Mouse (Mus musculus) bone marrow macrophage, adult 2 months (primary cell): Measurements from ENCODE around the gene Cryba4. TPM values are rescaled to one million over a fixed set of nuclear protein-coding genes. Genes with fewer than 3 reads are reported as not detected.

ENCODE experiments used
- H3K27ac ChIP-seq: 2 replicates; pipeline ENCODE4 v1.5.1; 2012; ENCODE audit warnings: low read depth, low read length; ENCODE audit not compliant: insufficient read depth
- H3K4me1 ChIP-seq: 2 replicates; pipeline ENCODE4 v1.6.1; 2012; ENCODE audit warnings: low read length; ENCODE audit not compliant: control insufficient read depth, insufficient read depth
- H3K4me3 ChIP-seq: 2 replicates; pipeline ENCODE4 v1.5.1; 2012; ENCODE audit warnings: mild to moderate bottlenecking, low read length, moderate library complexity; ENCODE audit not compliant: insufficient read depth
- CTCF ChIP-seq: IDR thresholded peaks from 2 replicates; pipeline ENCODE4 v1.5.1; 2012; ENCODE audit warnings: low read depth, mild to moderate bottlenecking, low read length, moderate library complexity
- POLR2A ChIP-seq: IDR thresholded peaks from 2 replicates; pipeline ENCODE4 v1.6.1; 2012; ENCODE audit warnings: mild to moderate bottlenecking, low read depth, low read length, borderline replicate concordance
- polyA plus RNA-seq: library from polyadenylated mRNA; stranded (reverse); fragments of >200 nt; gene quantifications from 2 replicates; pipeline ENCODE4 v1.2.4, GENCODE M21; 2012; ENCODE audit not compliant: missing spikeins, insufficient read depth, insufficient read length

Gene Cryba4
- polyA plus RNA-seq = 3.0 and 4.7 TPM in 2 replicates

DNA sequence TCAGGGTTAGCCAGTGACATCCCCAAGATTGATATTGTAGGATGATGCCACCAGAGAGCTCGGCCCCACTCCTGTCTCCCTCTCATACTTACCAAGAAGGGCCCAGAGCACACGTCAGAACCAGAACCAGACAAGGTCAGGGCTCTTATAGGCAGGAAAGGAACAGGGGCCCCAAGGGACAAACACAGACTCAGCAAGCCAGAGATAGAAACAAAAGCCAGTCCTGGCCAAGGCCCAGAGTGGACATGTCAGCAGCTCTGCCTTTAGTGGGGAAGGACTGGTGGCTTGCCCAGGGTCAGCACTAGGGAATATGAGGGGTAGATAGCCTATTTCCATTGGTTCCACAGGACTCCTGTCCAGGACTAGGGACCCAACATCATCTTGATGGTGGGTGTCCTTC, at the start of gene Cryba4:
Gene Cryba4 (minus strand): TSS at position 119 of the 400 bp plus-strand sequence.
- peaks cover 25% of the 10 kb centered on the region for H3K4me1 ChIP-seq
- H3K27ac ChIP-seq = no peak within 1 kb of the TSS
- no peak within 1 kb of the TSS for H3K4me3 ChIP-seq
- TF ChIP-seq POLR2A (no peak), CTCF (no peak)

DNA sequence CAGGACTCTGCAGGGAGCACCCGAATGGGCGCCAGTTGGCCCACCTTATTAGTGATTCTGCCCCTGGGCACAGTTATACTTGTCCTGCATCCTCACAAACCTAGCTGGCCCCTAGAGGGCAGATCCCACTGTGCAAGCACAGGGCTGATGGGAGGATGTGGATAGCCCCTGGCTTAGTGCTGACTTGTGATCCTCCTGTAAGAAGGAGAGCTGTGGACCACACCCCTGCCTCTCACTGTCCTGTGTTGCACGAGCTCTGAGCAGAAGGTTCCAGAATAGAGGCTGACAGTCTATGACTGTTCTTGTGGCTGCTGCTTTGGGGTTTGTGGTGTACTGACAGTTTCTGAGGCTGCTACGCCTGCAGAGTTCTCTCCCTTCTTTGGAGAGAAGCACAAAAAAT, 49.4 kb upstream of the Cryba4 start:
- H3K27ac ChIP-seq = no peak overlapping the region
- H3K4me3 ChIP-seq = no peak overlapping the region
- H3K4me1 ChIP-seq = peaks cover 33% of the 10 kb centered on the region
- no peak for TF ChIP-seq CTCF
- TF ChIP-seq POLR2A = no peak

DNA sequence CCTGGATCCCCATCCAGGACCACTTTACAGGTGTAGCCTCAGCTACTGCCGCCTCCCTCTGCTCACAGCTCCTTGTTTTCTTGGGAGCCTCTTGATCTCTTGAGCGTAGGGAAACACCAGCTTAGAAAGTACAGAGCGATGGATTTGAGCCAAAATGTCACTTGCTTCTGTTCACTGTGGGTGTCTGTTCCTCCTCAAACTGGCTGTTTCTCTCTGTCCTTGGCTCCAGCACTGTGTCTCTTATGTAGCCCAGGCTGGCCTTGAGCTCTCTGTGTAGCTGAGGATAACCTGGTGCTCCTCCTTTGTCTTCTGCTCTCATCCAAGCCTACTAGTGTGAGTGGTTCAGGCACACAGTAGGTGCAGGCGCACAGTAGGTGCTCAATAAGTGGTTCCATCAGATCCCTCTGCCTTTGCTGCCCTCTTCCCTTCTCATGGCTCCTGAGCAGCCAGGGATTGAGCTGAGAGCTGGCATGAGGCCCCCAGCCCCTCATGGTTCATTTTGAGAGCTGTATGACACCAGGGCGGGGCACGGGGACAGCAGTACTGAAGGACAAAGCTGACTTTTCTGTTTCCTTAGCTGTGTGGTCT, 48.5 kb upstream of the Cryba4 start:
- Histone ChIP-seq H3K27ac (no peak overlapping the region), H3K4me3 (no peak overlapping the region), H3K4me1 (peaks cover 34% of the 10 kb centered on the region)
- TF ChIP-seq POLR2A (no peak), CTCF (no peak)

DNA sequence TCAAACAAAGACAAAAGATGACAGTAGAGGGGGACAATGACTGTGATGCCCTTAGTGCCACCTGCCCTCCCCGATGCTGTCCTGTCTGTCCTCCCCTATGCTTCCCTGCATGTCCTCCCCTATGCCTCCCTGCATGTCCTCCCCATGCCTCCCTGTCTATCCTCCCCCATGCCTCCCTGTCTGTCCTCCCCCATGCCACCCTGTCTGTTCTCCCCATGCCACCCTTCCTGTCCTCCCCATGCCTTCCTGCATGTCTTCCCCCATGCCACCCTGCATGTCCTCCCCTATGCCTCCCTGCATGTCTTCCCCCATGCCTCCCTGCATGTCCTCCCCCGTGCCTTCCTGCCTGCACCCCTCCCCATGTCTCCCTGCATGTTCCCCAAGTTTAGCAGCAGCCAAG, 47.8 kb upstream of the Cryba4 start:
- peaks cover 37% of the 10 kb centered on the region for H3K4me1 ChIP-seq
- no peak overlapping the region for H3K4me3 ChIP-seq
- TF ChIP-seq POLR2A (no peak), CTCF (no peak)
- H3K27ac ChIP-seq = no peak overlapping the region

DNA sequence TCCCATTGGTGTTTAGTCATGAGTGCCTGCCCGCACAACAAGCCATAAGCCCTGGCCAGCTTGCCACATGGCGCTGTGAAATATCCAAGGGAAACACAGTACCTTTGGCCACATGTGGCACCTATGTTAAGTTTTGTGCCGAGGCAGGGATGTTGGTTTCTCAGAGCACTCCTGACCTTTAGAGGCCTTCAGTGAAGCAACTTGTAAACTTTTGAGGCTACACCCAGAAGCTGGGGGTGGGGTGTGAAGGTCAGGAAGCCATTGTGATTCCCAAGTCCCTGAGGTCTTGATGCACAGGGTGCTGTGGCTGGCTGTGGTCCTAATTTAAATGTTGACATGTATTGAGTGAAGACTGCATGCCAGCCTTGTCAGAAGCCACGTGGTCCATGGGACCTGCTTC, 47.1 kb upstream of the Cryba4 start:
- TF ChIP-seq POLR2A (no peak), CTCF (no peak)
- peaks cover 43% of the 10 kb centered on the region for H3K4me1 ChIP-seq
- H3K27ac ChIP-seq = no peak overlapping the region
- H3K4me3 ChIP-seq = no peak overlapping the region

DNA sequence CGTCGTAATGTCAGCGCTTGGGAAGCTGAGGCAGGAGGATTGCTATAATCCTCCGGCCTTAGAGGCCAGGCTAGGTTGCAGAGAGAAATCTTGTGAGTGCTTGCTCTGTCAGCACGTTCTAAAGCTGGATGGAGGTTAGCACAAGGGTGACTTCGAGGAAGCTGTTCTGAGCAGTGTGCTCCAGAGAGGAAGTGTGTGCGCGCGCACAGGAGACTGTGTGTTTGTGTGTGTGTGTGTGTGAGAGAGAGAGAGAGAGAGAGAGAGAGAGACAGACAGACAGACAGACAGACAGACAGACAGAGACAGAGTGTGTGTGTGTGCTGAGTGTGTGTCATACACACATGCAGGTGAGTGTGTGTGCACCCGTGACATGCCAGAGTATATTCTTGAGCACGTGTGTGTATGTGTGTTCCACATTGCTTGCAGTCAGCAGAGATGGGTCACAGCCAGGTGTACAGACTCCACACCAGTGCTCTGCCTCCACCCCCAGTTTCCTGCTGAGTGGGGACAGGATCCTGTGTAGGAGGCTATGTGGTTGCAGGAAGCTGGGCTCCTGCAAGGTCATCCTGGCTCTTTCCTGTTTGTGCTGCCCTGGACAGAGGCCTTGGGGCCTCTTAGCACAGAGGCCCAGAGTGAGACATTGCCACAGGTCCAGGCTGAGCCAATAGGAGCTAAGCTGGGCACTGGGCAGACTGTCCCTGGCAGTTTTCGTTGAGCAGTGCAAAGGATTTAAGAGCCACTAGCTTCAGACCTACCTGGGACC, 46.1 kb upstream of the Cryba4 start:
- peak overlapping the region; percentile 70 for H3K27ac ChIP-seq
- no peak for TF ChIP-seq CTCF
- no peak for TF ChIP-seq POLR2A
- no peak overlapping the region for H3K4me3 ChIP-seq
- peaks cover 43% of the 10 kb centered on the region for H3K4me1 ChIP-seq

DNA sequence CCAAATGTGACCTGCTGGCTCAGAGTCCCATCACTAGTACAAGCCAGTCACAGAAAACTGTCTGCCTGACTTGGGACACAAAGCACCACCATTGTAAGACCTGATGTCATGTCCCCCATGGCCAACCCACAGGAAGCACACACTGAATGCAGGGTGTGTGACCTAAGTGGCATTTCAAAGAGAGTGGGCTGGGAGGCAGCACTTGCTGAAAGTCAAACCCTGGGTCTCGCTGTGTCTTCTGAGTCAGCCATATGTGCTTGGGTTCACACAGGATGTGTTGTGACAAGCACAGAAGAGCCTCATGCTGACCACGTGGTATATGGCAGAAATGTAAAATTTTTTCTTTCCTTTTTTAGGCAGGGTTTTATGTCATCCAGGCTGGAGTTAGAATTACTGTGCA, 44.9 kb upstream of the Cryba4 start:
- Histone ChIP-seq H3K27ac (peak overlapping the region; percentile 70), H3K4me3 (no peak overlapping the region), H3K4me1 (peaks cover 43% of the 10 kb centered on the region)
- TF ChIP-seq CTCF (no peak), POLR2A (no peak)

DNA sequence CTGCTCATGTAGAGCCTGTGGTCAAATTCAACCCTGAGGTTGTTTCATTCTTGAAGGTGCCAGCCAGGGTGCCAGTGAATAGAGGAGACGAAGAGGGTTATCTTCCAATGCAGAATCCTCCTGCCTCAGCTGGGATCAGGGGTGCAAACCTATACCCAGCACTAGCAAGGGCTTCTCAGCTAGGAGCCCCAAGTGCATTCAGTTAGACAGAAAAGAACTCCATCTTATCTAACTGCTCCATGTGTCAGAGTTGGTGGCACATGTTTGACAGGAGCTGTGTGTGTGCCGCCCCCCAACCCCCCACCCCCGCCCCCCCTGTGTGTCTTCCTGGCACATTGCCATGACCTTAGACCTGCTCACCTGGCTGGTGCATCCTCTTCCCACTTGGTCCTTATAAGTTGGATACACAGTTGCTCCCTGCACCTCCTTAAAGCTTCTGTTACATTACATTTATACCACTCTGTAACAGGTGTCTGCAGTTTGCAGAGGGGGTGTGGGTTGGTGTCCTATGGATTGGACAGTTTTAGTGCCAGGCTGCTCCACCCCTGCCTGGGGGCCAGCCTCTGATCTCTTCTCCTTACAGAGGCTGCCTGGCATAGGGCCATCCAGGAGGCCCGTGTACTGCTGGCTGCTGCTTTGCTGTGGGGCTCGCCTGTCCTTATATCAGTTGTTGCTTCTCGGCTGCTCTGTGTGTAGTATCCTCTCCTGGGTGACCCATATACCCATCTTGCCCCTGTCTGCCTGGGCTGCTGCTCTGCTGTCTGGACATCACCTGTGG, 44.3 kb upstream of the Cryba4 start:
- TF ChIP-seq CTCF = no peak
- TF ChIP-seq POLR2A = no peak
- Histone ChIP-seq H3K4me3 (no peak overlapping the region), H3K27ac (peak overlapping the region; percentile 70), H3K4me1 (peaks cover 43% of the 10 kb centered on the region)

DNA sequence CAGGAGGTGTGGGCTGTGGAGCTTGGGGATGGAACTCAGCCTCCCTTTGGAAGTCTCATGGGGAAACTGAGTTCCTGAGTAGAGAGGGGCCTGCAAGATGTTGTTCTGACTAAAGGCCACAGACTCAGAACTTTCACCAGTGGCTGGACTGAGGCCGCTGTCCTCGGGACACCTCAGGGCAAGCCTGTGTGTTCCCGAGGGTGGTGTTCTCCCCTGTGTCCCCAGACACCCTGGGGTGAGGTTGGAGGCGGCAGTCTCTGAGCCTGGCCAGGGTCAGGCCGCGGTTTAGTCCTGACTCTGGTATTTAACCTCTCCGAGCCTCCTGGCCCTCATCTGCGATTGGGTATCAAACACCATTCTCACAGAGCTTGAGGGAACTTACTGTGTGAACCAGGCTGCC, 43.2 kb upstream of the Cryba4 start:
- TF ChIP-seq CTCF (no peak), POLR2A (no peak)
- H3K4me1 ChIP-seq = peaks cover 43% of the 10 kb centered on the region

DNA sequence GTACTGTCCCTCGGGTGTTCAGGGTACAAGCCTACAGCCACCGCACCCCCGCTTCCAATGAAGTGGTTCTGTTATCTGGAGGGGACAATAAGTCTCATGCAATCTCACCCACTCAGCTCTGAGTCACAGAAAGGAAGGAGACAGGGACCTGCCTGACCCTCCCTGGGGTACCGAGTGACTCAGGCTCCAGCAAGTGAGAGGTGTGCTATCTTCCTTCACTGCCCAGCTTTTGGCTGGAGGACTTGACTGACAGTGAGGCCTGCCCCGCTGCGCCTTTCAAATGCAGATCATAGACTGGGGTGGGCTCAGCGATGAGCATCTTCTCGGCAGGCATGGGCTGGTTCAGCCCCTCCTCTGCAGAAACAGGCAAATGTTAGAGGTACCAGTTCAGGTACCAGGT, 42.8 kb upstream of the Cryba4 start:
- TF ChIP-seq CTCF = no peak
- TF ChIP-seq POLR2A = no peak
- Histone ChIP-seq H3K27ac (no peak overlapping the region), H3K4me3 (no peak overlapping the region), H3K4me1 (peaks cover 41% of the 10 kb centered on the region)

More for the DNA sequence above, 43.2 kb upstream of the Cryba4 start:
- Histone ChIP-seq H3K27ac (no peak overlapping the region), H3K4me3 (no peak overlapping the region)

DNA sequence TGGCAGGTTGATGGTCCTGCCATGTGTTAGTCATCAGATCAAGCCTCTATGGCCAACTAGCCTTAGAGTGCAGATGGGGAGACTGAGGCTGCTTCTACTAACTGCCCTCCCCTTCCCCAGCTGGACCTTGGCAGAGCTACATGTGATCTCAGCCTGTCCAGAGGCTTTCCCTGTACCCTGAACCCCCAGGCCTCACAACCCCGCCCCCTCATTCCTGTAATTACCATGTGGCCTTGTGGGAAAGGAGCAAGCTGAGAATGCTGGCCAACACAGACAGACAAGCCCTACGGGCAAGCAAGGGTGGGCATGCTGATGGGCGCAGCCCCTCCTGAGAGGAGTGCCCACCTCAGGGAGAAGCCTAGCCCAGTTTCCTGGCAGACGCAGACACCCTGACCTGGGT, 42.4 kb upstream of the Cryba4 start:
- no peak overlapping the region for H3K27ac ChIP-seq
- TF ChIP-seq CTCF = no peak
- TF ChIP-seq POLR2A = no peak
- H3K4me1 ChIP-seq = peaks cover 43% of the 10 kb centered on the region
- H3K4me3 ChIP-seq = no peak overlapping the region
